ENCODE assay signal across 7 mouse cellular contexts in the genomic region with DNA sequence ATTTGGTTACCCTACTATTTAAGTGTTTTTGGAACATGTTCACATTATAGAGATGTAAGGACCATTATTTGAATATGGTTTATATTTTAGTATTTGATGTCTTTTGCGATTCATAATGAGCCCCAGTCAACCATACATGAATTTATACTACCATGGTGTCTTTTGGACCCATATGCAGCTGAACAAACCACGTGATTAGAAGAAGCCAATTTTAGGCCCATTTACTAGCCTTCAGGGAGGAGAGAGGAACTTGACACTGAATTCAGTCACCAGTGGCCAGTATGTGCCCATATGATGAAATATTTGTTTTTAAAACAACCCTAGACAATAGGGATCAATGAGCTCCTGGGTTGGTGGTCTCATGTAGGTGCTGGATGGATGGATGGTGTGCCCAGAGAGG. TPM values are rescaled to one million over a fixed set of nuclear protein-coding genes. Genes with fewer than 3 reads are reported as not detected.
DNase-seq lines count a peak whose midpoint lies in the region; ATAC-seq lines count a peak whose summit lies in the region.

No protein-coding gene starts in this region.

- 90% methylated on average over 2 of the region's 2 CpGs for WGBS in lung, embryonic 15.5 days
- 89% methylated on average over 2 of the region's 2 CpGs for WGBS in forebrain, embryonic 15.5 days
- 79% methylated on average over 2 of the region's 2 CpGs for WGBS in liver, embryonic 15.5 days (ENCODE audit: insufficient replicate concordance)
- WGBS in stomach, embryonic 16.5 days = 84% methylated on average over 2 of the region's 2 CpGs

- H3K9me3 ChIP-seq in lung, embryonic 15.5 days = no peaks in the 10 kb centered on the region
- no peaks in the 10 kb centered on the region for H3K9me3 ChIP-seq in forebrain, embryonic 15.5 days
- no peaks in the 10 kb centered on the region for H3K9me3 ChIP-seq in liver, embryonic 15.5 days (replicated peaks)
- no peaks in the 10 kb centered on the region for H3K9me3 ChIP-seq in stomach, embryonic 16.5 days (replicated peaks; ENCODE audit: control insufficient read depth, low read length)

- no peak for DNase-seq in lung, postnatal 14 days
- no peak for DNase-seq in thymus, postnatal 4 days
- DNase-seq in lung, postnatal 10 days = no peak

- peak overlapping the region; percentile 82 for H3K4me2 ChIP-seq in lung, embryonic 15.5 days
- peak overlapping the region; percentile 91 for H3K4me2 ChIP-seq in forebrain, embryonic 15.5 days (replicated peaks)
- peak overlapping the region; percentile 86 for H3K4me2 ChIP-seq in liver, embryonic 15.5 days
- peak overlapping the region; percentile 61 for H3K4me2 ChIP-seq in stomach, embryonic 16.5 days (ENCODE audit: low read depth, low read length)

- peak overlapping the region; percentile 92; the same call in 1 of the 2 replicates for H3K27ac ChIP-seq in lung, embryonic 15.5 days
- H3K27ac ChIP-seq in forebrain, embryonic 15.5 days (replicated peaks) = peak overlapping the region; percentile 88; the same call in 1 of the 2 replicates
- peak overlapping the region; percentile 59 for H3K27ac ChIP-seq in liver, embryonic 15.5 days (replicated peaks)
- peak overlapping the region; percentile 66; the same call in 1 of the 2 replicates for H3K27ac ChIP-seq in stomach, embryonic 16.5 days (ENCODE audit: low read length)

- no peaks in the 10 kb centered on the region for H3K27me3 ChIP-seq in lung, embryonic 15.5 days
- no peaks in the 10 kb centered on the region for H3K27me3 ChIP-seq in forebrain, embryonic 15.5 days
- no peaks in the 10 kb centered on the region for H3K27me3 ChIP-seq in liver, embryonic 15.5 days
- no peaks in the 10 kb centered on the region for H3K27me3 ChIP-seq in stomach, embryonic 16.5 days (ENCODE audit: control insufficient read depth, insufficient read depth, low read length)

- no peak for ATAC-seq in lung, embryonic 15.5 days (ENCODE audit: borderline replicate concordance, extremely low read depth, low FRiP score, low TSS enrichment)
- no peak for ATAC-seq in forebrain, embryonic 15.5 days (replicated peaks)
- no peak for ATAC-seq in liver, embryonic 15.5 days (ENCODE audit: insufficient read depth)
- no peak for ATAC-seq in stomach, embryonic 16.5 days (ENCODE audit: insufficient read depth, low FRiP score)

- peaks cover 19% of the 10 kb centered on the region for H3K36me3 ChIP-seq in lung, embryonic 15.5 days
- peaks cover 13% of the 10 kb centered on the region for H3K36me3 ChIP-seq in forebrain, embryonic 15.5 days
- H3K36me3 ChIP-seq in liver, embryonic 15.5 days (replicated peaks) = peaks cover 23% of the 10 kb centered on the region
- H3K36me3 ChIP-seq in stomach, embryonic 16.5 days (ENCODE audit: control insufficient read depth, insufficient read depth, low read length) = peaks cover 10% of the 10 kb centered on the region; the same call in 1 of the 2 replicates

- peaks cover 24% of the 10 kb centered on the region for H3K4me1 ChIP-seq in lung, embryonic 15.5 days
- peaks cover 29% of the 10 kb centered on the region for H3K4me1 ChIP-seq in forebrain, embryonic 15.5 days
- H3K4me1 ChIP-seq in liver, embryonic 15.5 days (replicated peaks) = peaks cover 44% of the 10 kb centered on the region
- H3K4me1 ChIP-seq in stomach, embryonic 16.5 days (ENCODE audit: control insufficient read depth, insufficient read depth, low read length) = peaks cover 19% of the 10 kb centered on the region

- H3K4me3 ChIP-seq in lung, embryonic 15.5 days = 0 out of 2 replicates have a peak overlapping the region, but pooled peaks have one; percentile 91
- peak overlapping the region; percentile 66 for H3K4me3 ChIP-seq in forebrain, embryonic 15.5 days
- H3K4me3 ChIP-seq in liver, embryonic 15.5 days (replicated peaks) = peak overlapping the region; percentile 81
- H3K4me3 ChIP-seq in stomach, embryonic 16.5 days (replicated peaks; ENCODE audit: low read length) = peak overlapping the region; percentile 77

- H3K9ac ChIP-seq in lung, embryonic 15.5 days = no peak overlapping the region
- no peak overlapping the region for H3K9ac ChIP-seq in forebrain, embryonic 15.5 days (replicated peaks)
- no peak overlapping the region for H3K9ac ChIP-seq in liver, embryonic 15.5 days
- peak overlapping the region; percentile 93; the same call in 1 of the 2 replicates for H3K9ac ChIP-seq in stomach, embryonic 16.5 days (ENCODE audit: low read length)

RNA-seq across cellular contexts. Expression of a gene that starts 0.7 kb away (rescaled TPM):
- polyA plus RNA-seq in lung, embryonic 15.5 days (2015; fragmentation: Nextera tagmentation; extraction: Ambion mirVana) = 135 TPM in 2 replicates
- 123 and 127 TPM in 2 replicates for polyA plus RNA-seq in forebrain, embryonic 15.5 days (2015; fragmentation: Nextera tagmentation; extraction: Ambion mirVana)
- polyA plus RNA-seq in liver, embryonic 15.5 days (2015; fragmentation: Nextera tagmentation; extraction: Ambion mirVana) = 97.0 and 110 TPM in 2 replicates
- 131 and 154 TPM in 2 replicates for polyA plus RNA-seq in stomach, embryonic 16.5 days (2015; fragmentation: Nextera tagmentation; extraction: Ambion mirVana)

RNA-seq across cellular contexts. Expression of a gene that starts 7.6 kb away (rescaled TPM):
- polyA plus RNA-seq in lung, embryonic 15.5 days (2015; fragmentation: Nextera tagmentation; extraction: Ambion mirVana) = 0.29 and 0.35 TPM in 2 replicates
- polyA plus RNA-seq in forebrain, embryonic 15.5 days (2015; fragmentation: Nextera tagmentation; extraction: Ambion mirVana) = not detected in 2 replicates
- polyA plus RNA-seq in liver, embryonic 15.5 days (2015; fragmentation: Nextera tagmentation; extraction: Ambion mirVana) = 0.05 and 0.08 TPM in 2 replicates
- 0.99 and 1.1 TPM in 2 replicates for polyA plus RNA-seq in stomach, embryonic 16.5 days (2015; fragmentation: Nextera tagmentation; extraction: Ambion mirVana)

RNA-seq across cellular contexts. Expression of a gene that starts 15.4 kb away (rescaled TPM):
- polyA plus RNA-seq in lung, embryonic 15.5 days (2015; fragmentation: Nextera tagmentation; extraction: Ambion mirVana) = 2.3 and 2.4 TPM in 2 replicates
- 15.9 and 18.5 TPM in 2 replicates for polyA plus RNA-seq in forebrain, embryonic 15.5 days (2015; fragmentation: Nextera tagmentation; extraction: Ambion mirVana)
- 4.0 and 4.5 TPM in 2 replicates for polyA plus RNA-seq in liver, embryonic 15.5 days (2015; fragmentation: Nextera tagmentation; extraction: Ambion mirVana)
- polyA plus RNA-seq in stomach, embryonic 16.5 days (2015; fragmentation: Nextera tagmentation; extraction: Ambion mirVana) = 12.3 and 14.3 TPM in 2 replicates

RNA-seq across cellular contexts. Expression of a gene that starts 39.6 kb away (rescaled TPM):
- 11.8 and 14.6 TPM in 2 replicates for polyA plus RNA-seq in lung, embryonic 15.5 days (2015; fragmentation: Nextera tagmentation; extraction: Ambion mirVana)
- 5.1 and 5.5 TPM in 2 replicates for polyA plus RNA-seq in forebrain, embryonic 15.5 days (2015; fragmentation: Nextera tagmentation; extraction: Ambion mirVana)
- polyA plus RNA-seq in liver, embryonic 15.5 days (2015; fragmentation: Nextera tagmentation; extraction: Ambion mirVana) = 33.1 and 35.9 TPM in 2 replicates
- polyA plus RNA-seq in stomach, embryonic 16.5 days (2015; fragmentation: Nextera tagmentation; extraction: Ambion mirVana) = 28.8 and 31.8 TPM in 2 replicates

RNA-seq across cellular contexts. Expression of a gene that starts 47.6 kb away (rescaled TPM):
- polyA plus RNA-seq in lung, embryonic 15.5 days (2015; fragmentation: Nextera tagmentation; extraction: Ambion mirVana) = 228 and 233 TPM in 2 replicates
- 12.0 and 12.9 TPM in 2 replicates for polyA plus RNA-seq in forebrain, embryonic 15.5 days (2015; fragmentation: Nextera tagmentation; extraction: Ambion mirVana)
- polyA plus RNA-seq in liver, embryonic 15.5 days (2015; fragmentation: Nextera tagmentation; extraction: Ambion mirVana) = 37.6 and 46.8 TPM in 2 replicates
- 245 and 257 TPM in 2 replicates for polyA plus RNA-seq in stomach, embryonic 16.5 days (2015; fragmentation: Nextera tagmentation; extraction: Ambion mirVana)
